Mouse (Mus musculus) 3T3-L1 (cell line): ENCODE measurements around the gene Klhl29.

Source experiments
- DNase-seq: peaks from one replicate; pipeline ENCODE4 v3.0.0-alpha.2; 2015; ENCODE audit warnings: low read depth, low spot score

The Klhl29 gene

DNA sequence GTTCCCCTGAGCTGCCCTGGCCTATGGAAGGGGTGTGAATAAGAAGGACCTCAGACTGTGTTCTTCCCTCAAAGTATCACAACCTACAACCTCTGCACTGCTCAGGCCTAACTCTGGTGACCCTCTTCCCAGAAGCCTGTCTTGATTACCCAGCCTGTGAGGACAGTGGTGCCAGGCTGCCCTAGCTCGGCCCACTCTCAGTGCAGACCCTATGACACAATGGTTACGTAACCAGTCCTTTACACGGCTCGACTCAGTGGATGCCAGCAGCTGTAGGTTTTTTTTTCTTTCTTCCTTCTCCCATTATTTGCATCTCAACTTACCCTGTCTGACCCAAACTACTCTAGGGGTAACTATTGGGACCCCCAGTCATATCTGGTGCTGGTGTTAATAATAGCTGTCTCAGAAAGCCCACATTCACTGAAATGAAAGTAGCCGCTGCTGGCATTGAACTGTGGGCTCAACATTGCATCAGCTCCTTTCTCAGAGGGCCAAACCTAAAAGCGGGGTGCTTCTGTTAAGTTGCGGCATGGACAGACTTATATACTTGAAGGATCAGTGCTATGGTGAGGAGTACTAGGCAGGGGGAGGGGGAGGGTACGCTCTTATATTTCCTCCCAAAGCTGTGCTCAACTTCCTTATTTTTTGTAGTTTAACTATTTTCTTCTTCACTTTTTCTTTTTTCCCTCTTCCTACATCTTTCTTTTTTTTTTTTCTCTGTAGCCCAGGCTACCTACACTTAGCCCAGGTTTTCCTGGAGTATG is 152.9 kb downstream of the Klhl29 start:
- DNase-seq = no peak

DNA sequence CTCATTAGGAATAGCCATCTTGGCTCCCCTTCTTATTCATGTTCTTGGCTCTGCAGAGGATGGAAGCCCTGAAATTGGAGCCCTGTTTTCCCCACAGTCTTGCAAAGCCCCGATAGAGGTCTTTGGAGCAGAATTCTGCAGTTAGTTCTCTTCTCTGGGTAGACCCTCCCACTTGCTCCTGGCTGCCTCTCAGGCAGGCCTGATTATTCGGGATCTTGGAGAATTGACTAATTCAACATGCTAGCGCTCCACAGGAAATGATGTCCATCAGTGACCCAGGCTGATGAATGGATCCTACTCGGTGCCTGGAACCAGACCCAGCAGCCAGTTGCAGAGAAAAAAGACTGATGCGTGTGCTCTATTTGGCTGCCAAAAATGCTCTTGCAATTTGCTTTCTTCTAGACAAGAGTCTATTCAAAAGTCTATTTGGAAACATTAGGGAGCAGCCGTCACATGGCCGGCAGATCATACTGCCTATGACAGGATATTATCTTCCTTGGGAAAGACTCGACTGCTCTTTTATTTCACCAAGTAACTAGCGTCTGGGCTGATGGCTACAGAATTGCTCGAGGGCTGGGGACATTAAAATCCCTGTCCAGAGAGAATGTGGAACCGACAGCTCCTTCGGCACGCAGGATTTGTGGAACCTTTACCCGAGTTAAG is 155.4 kb downstream of the Klhl29 start:
- no peak for DNase-seq

GRCm38 (mm10) chr12:5215836-5216747 is 159.4 kb downstream of the Klhl29 start:
- no peak for DNase-seq

- no peak for DNase-seq
Measured at GRCm38 (mm10) chr12:5214266-5214665, 161.2 kb downstream of the Klhl29 start.

GRCm38 (mm10) chr12:5213339-5214104 is 162.0 kb downstream of the Klhl29 start:
- DNase-seq = peak; percentile 10

DNA sequence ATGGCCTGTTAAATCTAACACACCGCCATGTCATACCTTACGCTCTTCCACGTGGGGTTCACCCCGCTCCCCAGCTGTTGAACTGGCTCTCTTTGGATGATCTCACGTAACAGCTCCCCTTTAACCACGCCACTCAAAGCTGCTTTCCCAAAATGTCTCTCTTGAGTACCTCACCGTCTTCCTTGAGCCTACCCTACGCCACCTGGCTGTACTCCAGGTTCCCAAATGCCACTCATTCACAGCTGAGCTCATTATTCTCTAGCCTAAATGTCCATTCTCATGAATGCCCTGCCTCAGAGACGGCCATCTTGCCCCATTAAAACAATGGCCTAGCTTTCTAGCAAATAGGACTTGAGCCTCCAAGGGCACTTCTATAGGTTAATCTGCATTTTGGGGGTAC is 163.6 kb downstream of the Klhl29 start:
- DNase-seq = no peak

GRCm38 (mm10) chr12:5210786-5211185 is 164.7 kb downstream of the Klhl29 start:
- no peak for DNase-seq

- no peak for DNase-seq
Measured at GRCm38 (mm10) chr12:5207941-5208905, 167.3 kb downstream of the Klhl29 start.

DNA sequence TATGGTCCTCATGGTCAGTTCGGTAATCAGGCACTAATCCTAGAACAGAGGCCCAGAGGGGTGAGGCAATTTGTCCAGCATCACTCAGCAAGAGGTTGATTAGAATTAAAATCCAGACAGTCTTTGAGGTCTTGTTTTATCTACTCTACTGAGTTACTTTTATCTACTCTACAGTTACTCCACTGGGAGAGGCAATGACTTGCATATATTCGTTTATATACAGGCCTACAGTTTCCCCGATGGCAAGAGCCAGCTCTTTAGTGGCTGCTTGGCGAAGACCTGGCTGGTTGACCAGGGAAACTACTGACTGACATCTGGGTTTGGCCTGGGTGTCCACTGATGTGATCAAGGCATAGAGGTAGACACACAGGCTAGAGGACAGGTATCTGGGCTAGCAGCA is 168.3 kb downstream of the Klhl29 start:
- no peak for DNase-seq

- DNase-seq = peak; percentile 38
Measured at GRCm38 (mm10) chr12:5204071-5204840, 171.2 kb downstream of the Klhl29 start.

DNA sequence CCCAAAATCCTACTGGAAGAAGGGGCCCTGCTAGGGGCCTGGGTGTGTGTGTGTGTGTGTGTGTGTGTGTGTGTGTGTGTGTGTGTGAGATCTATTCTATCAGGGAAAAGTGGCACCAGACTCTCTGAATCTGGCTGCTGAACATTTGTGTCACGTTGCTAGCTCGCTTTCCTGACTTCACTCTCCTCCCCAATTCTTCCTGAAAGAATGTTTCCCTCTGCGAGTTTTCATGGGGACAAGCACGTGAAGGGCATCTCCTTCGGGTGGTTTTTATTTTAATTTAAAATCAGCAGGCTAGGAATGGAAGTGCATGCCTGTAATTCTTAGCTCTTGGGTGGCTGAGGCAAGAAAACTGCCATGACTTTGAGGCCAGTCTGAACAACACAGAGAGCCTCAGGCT is 172.1 kb downstream of the Klhl29 start:
- DNase-seq = no peak

DNA sequence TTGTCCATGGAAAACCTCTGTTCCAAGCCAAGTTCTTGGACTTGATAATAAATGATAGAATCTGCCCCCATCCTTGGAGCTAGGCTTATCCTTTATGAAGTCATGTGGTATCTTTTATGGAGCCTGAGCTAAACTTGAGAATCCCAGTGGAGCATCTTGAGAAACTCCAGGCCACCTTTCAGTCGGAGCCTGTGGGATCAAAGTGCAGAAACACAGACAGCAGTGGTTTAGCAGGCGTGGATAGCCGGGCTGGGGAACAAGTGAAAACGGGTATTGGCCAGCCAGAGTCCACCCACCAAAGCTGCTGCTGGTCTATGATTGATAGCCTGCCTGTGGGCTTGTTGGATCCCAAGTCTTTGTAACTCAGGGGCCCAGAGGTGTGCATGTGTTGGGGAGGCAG is 177.2 kb downstream of the Klhl29 start:
- no peak for DNase-seq

GRCm38 (mm10) chr12:5194176-5194575 is 181.3 kb downstream of the Klhl29 start:
- no peak for DNase-seq

DNA sequence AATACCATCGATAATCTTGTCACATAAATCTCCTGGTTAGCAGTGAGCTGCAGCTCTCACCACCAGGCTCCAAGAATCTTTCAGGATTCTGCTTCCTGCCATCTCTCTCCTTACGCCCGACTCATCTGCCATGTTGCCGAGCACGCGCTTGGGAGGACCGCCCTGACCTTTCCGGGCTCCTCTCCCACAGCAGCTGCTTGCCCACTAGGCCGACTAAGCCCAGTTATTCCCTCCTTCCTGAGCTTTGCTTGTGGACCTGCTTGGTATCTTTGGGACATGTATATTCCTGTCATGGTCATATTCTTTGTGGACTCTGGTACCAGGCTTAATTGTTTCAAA is 183.1 kb downstream of the Klhl29 start:
- no peak for DNase-seq

DNA sequence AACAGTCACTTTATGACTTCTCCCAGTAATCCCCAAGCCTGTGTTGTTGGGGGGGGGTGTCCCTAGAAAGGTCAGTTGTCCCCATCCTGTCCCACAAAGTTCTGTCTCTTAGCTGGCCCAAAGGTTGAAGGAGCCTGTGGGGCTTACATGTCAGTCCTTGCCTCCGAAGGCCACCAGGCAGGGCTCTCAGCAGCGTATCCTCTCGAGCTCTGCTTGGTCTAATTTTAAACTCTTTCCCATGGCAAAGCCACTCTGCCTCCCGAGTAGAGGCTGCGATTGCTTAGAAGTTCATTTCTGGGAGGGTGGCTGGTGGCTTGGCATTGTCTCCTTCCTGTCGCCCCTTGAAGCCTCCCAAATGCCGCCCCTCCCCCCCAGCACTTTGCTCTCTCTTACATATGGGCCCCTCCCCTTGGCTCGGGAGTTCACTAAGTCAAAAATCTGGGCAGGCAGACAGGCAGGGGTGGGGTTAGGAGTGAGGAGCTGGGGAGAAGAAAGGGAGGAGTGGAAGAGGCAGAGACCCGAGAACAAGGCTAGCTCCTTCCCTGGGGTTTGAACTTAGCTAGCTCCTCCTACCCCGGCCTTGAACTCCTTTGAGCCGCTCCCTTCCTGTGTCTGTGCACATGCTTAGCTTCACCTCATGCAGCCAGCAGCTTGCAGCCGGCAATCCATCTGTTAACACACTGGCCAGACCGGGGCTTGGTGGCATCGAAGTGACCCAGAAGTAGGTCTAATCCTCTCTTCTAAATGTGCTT is 183.7 kb downstream of the Klhl29 start:
- DNase-seq = no peak

DNA sequence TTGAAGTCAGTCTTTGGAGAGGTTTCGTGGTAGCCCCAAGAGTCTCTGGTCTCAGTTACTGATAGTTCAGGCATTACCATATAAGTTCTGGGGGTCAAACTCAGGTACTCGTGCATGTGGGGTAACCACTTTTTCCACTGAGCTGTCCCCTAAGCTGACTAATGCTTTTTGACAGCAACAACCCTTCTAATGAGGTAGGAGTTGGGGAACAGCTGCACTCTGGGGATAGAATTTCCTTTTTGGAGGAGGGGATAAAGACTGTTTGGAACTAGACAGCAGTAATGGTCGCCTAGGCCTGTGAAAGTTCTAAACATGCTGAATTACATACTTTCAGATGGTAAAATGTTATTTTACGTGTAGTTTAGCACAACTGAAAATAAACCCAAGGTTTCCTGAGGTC is 184.3 kb downstream of the Klhl29 start:
- DNase-seq = no peak

- no peak for DNase-seq
Measured at GRCm38 (mm10) chr12:5189446-5190150, 185.9 kb downstream of the Klhl29 start.

- DNase-seq = no peak
Measured at GRCm38 (mm10) chr12:5188899-5189298, 186.6 kb downstream of the Klhl29 start.
